Mouse (Mus musculus) splenic B cell, adult 2 months (primary cell): Measurements from ENCODE around the gene Atp9a.

Experiments
- DNase-seq: peaks from one replicate; pipeline ENCODE4 v3.0.0-alpha.2; 2011; ENCODE audit warnings: low read depth, low spot score
- H3K27me3 ChIP-seq: 2 replicates; pipeline ENCODE4 v1.6.1; 2012; ENCODE audit warnings: mild to moderate bottlenecking, low read length, moderate library complexity, mixed read lengths; ENCODE audit not compliant: control insufficient read depth, poor library complexity, insufficient read depth, severe bottlenecking
- H3K36me3 ChIP-seq: 2 replicates; pipeline ENCODE4 v1.6.1; 2012; ENCODE audit warnings: mild to moderate bottlenecking, low read length, moderate library complexity, mixed read lengths; ENCODE audit not compliant: control insufficient read depth, poor library complexity, insufficient read depth, severe bottlenecking

Gene Atp9a

DNA sequence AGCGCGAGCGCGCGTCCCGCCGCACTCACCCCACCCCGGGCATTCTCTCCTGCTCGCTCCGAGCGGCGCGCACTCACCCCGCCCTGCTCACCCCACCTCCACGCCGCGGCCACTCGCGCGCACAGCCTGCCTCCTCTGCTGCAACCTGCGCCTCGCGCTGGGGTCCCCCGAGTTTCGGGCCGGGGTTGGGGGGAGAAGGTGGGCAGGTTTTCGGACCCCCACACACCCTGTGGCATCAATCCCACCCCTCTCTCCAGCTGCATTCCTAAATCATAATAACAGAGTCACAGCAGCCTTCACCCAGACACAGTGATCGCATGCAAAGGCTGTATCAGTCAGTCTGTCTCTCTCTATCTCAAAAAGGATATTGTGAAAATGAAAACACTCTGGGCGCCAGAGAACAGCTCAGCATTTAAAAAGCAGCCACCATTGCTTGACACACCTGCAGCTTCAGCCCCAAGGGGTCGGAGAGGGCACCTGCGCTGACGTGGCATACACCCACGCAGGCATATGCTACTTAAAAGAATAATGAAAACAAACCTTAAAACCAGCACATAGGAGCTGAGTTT is at the start of gene Atp9a:
Atp9a (minus strand) TSS at position 351 of the 569 bp plus-strand sequence.
- Histone ChIP-seq H3K36me3 (no peaks in the 10 kb centered on the region), H3K27me3 (no peaks in the 10 kb centered on the region; the same call in 1 of the 2 replicates)
- peak; percentile 6 for DNase-seq

DNA sequence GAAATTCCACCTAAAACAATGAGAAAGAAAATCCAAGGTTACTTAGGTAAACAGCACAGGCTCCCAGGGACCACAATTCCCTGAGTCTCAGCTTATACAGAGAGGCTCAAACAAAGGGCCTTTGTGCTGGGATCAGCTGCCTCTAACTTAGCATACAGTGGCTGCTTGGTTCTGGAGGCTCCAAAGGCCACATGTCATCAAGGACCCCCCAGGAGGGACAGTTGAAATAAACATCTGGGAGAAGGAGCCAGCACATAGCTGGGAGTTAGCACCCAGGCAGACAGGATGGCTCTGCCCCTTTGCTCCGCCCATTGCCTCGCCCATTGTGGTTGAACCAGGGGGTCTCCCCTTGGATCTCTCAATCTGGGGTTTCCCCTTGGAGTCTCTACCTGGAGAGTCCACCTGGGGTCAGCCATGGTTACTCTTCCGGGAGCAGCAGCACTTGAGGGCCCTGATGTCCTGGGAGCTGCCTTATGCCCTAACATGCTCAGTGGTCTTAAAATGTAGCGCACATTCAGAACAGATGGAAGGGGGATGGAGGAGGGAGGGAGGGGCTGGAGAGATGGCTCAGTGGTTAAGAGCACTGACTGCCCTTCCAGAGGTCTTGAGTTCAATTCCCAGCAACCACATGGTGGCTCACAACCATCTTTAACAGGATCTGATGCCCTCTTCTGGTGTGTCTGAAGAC is 49.0 kb upstream of the Atp9a start:
- no peak for DNase-seq
- Histone ChIP-seq H3K27me3 (no peaks in the 10 kb centered on the region), H3K36me3 (no peaks in the 10 kb centered on the region)

DNA sequence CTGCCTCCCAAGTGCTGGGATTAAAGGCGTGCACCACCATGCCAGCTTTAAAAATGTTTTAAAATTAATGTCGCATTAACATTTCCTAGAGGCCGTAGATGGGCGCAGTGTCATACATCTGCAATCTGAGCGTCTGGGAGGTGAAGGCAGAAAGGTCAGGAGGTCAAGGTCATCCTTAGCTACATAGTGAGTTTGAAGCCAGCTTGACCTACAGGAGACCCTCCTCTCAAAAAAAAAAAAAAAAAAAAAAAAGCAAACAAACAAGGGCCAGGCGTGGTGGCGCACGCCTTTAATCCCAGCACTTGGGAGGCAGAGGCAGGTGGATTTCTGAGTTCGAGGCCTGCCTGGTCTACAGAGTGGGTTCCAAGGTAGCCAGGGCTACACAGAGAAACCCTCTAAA is 44.0 kb upstream of the Atp9a start:
- DNase-seq: no peak
- Histone ChIP-seq H3K36me3 (no peaks in the 10 kb centered on the region), H3K27me3 (no peaks in the 10 kb centered on the region)

DNA sequence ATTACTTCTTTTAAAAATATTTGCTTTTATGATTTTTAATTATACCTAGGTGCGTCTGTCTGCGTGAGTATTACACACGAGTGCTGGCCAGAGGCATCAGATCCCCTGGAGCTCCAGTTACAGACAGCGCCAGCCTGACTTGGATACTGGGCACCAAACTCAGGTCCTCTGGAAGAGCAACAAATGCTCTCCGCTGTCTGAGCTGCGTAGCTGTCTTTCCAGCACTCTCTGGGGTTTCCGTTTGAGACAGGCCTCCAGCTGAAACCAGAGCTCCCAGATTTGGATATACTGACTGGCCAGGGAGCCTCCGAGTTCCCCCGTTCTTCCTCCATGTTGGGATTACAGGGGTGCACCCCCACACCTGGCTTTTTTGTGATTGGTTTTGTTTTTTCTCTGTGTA is 38.4 kb upstream of the Atp9a start:
- Histone ChIP-seq H3K27me3 (no peaks in the 10 kb centered on the region; the same call in 1 of the 2 replicates), H3K36me3 (no peaks in the 10 kb centered on the region)

DNA sequence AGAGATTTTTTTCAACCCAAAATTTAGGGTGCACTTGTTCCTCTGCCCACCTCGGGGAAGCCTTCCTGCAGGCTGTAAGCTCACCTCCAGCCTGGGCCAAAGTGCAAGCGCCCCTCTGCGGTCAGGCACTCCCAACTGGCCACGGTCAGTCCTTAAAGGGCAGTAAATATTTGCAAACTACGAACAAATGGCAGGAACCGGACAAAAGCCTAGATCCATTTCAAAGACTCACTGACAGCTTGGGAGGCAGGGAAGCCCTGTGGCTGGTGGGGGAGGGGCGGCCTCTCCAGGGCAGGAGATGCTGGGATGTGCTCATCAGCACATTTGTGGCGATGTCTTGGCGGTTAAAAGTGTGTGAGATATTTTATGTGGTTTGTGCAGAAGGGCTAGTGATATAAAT is 37.8 kb upstream of the Atp9a start:
- no peaks in the 10 kb centered on the region for H3K36me3 ChIP-seq
- DNase-seq: no peak
- H3K27me3 ChIP-seq: no peaks in the 10 kb centered on the region; the same call in 1 of the 2 replicates

More for the DNA sequence above, 38.4 kb upstream of the Atp9a start:
- DNase-seq: no peak

DNA sequence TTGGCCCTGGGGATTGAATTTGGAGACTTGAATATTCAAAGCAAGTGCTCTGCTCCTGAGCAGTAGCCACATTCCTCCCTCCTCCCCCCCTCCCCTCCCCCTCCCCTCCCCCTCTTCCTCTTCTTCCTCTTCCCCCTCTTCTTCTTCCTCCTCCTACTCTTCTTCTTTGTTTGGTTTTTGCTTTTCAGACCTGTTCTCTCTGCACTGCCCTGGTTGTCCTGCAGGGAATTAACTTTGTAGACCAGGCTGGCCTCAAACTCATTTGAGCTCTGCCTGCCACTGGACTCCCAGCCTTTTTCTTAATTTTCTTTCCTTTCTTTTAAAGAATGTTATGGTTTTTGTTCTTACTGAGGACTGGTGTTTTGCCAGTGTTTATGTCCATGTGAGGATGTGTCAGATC is 35.3 kb upstream of the Atp9a start:
- Histone ChIP-seq H3K36me3 (no peaks in the 10 kb centered on the region), H3K27me3 (no peaks in the 10 kb centered on the region; the same call in 1 of the 2 replicates)
- DNase-seq: no peak

DNA sequence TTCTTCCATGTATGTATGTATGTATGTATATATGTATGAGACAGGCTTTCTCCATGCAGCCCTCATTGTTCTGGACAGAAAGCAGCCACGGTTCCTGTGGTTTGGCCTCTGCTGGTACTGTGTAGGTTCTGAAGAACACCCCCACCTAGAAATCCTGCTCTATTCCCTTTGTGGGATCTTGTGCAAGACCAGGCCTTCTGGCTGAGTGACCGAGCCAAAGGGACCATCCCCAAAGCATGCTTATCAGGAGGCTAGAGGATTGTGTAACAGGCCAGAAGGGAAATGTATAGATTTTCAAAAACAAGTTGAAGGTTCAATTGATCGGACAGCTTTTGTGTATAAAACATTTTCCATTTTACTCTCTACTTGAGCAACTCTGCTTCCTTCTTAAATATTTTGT is 34.0 kb upstream of the Atp9a start:
- Histone ChIP-seq H3K27me3 (no peaks in the 10 kb centered on the region; the same call in 1 of the 2 replicates), H3K36me3 (no peaks in the 10 kb centered on the region)
- DNase-seq: no peak

DNA sequence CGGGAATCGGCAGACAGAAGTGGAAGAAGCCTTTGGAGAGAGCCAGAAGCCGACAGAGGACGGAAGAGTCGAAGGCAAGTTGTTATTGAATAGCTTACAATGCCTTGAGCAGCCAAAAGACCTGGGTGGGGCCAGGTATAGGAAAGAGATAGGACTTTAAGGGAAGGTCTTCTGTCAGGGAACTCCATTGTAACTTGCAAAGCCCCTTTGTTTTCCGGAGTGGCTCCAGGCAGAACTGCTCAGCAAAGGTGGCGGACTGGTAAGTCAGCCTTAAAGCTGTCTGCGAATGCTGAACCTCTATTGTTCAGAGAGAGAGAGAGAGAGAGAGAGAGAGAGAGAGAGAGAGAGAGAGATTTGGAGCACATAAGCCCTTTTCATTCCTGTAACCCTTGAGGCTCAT is 27.1 kb upstream of the Atp9a start:
- DNase-seq: no peak
- Histone ChIP-seq H3K36me3 (no peaks in the 10 kb centered on the region), H3K27me3 (peaks cover 3% of the 10 kb centered on the region)

DNA sequence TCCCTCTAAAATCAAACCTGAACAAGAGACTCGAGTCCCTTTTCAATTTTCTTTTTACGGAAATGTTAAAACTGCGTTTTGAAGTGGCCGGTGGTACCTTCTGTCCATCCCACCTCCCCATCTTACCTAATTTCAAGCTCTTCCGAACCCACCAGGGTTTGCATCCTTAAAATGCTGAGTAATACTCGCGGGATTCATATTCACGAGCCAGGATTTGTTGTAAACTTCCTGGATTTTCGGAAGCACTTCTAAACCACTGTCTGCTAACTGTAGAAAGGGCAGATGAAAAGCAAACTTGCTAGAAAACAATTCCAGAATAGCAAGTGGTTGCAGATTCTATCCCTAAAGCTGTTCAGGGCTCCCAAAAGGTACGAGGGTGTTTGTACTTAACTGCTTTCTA is 25.4 kb upstream of the Atp9a start, which contains the start of gene Sall4:
Sall4 (minus strand) TSS at position 362 of the 400 bp plus-strand sequence.
- H3K27me3 ChIP-seq: peaks cover 3% of the 10 kb centered on the region
- no peaks in the 10 kb centered on the region for H3K36me3 ChIP-seq
- no peak for DNase-seq

DNA sequence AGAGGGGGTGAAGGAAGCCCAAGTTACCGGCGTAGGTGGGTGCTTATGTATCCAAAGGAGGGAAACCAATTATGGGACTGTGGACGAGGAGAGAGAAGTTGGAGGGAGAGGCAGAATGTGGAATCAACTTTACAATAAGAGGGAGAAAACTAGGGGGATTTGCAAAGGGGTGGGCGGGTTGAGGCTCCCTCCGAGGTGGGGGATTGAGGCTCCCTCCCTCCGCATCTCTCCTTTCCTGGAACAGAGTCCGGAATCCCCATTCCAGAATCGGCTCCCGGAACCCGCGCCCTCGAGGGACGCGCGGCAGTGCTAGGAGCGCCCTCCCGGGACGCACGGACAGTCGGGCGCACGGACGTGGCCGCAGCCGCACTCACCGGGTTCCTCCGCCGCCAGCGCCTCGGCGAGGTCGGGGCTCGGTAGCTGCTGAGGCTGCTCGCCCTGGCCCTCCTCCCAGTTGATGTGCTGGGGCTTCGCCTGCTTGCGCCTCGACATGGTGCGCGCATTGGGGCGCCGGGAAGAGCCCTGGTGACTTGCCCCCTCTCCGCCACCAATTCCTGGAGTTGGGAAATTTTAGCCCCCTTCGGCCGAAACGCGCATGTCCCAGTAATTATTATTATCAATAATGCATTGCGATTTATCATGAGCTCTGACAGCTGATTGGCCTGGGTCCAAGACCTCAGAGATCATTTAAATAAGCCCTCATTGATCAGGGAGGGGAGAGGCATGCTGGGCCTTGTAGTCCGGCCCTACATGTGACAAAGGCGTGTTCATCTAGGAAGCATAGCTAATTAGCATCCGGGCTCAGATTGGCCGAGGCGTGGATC is 24.5 kb upstream of the Atp9a start:
- DNase-seq: no peak
- peaks cover 3% of the 10 kb centered on the region for H3K27me3 ChIP-seq
- H3K36me3 ChIP-seq: no peaks in the 10 kb centered on the region

DNA sequence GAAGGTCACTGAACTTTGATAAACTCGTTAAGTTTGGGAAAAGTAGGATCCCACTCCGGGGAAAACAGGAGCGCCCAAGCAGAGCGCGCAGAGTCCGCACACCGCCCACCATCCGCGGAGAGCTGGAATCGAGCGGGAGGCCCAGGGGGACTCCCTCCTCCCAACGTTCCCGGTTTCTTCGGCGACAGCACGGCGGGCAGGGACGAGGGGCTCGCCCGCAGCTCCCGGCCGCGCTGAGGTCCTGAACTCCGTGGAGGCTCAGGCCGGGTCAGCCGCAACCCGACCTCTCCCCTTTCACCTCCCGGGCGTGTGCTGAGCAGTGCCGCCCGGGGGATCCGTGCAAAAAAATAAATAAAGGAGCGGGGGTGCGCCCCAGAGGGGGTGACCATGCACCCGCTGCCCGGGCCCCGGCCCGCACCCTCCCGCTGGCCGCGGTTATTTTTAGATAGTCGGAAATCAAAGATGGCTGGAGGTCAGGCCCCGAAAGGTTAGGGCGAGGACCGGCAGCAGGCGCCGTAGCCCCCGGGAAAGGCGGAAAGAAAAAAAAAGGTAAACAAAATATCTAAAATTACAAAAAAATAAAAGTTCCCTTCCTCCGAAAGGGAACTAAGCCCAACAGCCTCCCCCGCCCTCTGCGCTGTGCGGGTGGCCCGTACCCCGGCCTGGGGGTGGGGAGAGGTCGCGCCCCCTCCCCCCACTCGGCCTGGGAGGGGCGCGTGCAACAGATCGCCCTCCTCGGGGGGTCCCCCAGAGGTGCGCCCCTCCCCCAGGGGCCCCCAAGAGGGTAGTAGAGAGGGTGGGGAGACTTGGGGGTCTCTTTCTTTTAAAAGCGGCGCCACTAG is 23.7 kb upstream of the Atp9a start:
- H3K27me3 ChIP-seq: peaks cover 3% of the 10 kb centered on the region
- no peaks in the 10 kb centered on the region for H3K36me3 ChIP-seq

DNA sequence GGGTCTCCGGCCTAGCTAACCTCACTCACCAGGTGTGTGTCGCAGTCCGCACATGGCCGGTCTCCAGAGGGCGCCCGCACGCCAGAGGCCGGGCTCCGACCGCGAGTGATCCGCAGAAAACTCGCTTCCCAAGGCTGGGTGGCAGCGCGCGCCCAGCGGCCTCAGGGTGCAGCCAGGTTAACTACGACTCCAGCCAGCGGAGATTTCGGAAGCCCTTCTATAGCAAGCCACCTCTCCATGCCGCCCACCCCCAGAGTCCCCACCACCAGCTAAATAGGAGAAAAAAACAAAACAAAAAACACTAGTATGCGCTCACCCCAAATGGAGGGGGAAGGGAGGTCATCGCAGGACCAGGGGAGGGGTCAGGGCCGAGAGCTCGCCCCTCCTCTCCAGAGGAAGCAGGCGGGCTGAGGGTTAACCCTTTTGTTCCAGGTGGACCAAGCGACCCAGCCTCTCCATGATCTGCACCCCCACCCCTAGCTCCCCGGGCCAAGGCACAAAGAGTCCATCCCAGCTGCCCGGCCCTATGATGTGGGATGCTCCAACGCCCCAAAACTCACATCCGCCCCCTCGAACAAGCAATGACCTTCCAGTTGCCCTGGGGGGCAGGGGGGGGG is 23.0 kb upstream of the Atp9a start:
- no peak for DNase-seq
- H3K36me3 ChIP-seq: no peaks in the 10 kb centered on the region
- H3K27me3 ChIP-seq: peaks cover 3% of the 10 kb centered on the region

More for the DNA sequence above, 23.7 kb upstream of the Atp9a start:
- no peak for DNase-seq

DNA sequence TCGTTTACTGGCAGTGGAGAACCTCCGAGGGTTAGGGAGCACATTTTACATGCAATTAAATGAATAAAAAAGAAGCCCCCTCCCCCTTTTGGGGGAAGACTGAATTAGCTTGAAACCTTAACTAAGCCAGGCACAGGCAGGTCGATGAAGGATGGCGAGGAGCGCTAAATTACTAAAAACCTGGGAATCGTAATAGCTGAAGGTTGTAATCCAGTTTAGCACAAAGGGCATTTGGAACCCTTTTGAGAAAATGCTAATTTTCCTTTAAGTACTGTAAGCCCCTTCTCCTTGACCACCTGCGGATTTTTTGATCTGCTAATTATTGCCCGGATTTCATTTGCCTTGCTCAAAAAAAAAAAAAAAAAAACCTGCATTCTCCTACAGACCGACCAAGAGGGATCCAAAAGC is 22.3 kb upstream of the Atp9a start:
- no peak for DNase-seq
- Histone ChIP-seq H3K36me3 (no peaks in the 10 kb centered on the region), H3K27me3 (peaks cover 3% of the 10 kb centered on the region)

DNA sequence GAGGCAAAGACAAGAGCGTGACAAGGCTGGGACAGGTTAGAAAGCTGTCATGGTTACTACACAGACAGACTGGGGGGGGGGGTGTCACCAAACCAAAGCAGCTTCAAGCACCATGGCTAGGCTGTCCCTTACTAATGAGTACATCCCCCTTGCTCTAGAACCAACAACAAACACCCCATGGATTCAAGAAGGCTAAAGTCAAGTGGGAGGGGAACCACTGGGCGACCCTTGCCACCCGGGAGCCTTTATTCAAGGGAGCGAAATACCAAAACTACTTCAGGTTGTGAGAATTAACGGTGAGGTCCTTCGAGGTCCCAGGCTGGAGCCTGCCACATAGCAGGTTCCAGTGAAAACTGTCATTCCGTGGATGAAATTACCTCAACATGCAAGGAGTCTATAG is 21.6 kb upstream of the Atp9a start:
- no peaks in the 10 kb centered on the region for H3K36me3 ChIP-seq
- H3K27me3 ChIP-seq: peaks cover 3% of the 10 kb centered on the region
- DNase-seq: no peak
